Mouse (Mus musculus) monocyte, adult 5-6 weeks (primary cell): ENCODE measurements around the gene Zbtb38. TPM values are rescaled to one million over a fixed set of nuclear protein-coding genes. Genes with fewer than 3 reads are reported as not detected.

ENCODE experiments used
- ATAC-seq: fragments of 153-309, 156-312 bp; replicated peaks from 2 replicates; pipeline ENCODE4 v1.8.0; 2017; ENCODE audit warnings: mild to moderate bottlenecking; ENCODE audit not compliant: low TSS enrichment, insufficient number of reproducible peaks, severe bottlenecking, poor library complexity, low FRiP score
- total RNA-seq: library from RNA; stranded (forward); fragments of 200-1000, 200-491, 200-594 nt; gene quantifications from 3 replicates; pipeline ENCODE4 v1.2.3, GENCODE M21; 2017

Gene Zbtb38
- 25.0 to 52.6 TPM (median 30.4 TPM) in 3 replicates for total RNA-seq

GRCm38 (mm10) chr9:96752603-96753114 is at the start of gene Zbtb38:
Gene Zbtb38 (minus strand): TSS chr9:96752831.
- ATAC-seq, result no peak

GRCm38 (mm10) chr9:96800131-96800825 is 47.6 kb upstream of the Zbtb38 start:
- no peak for ATAC-seq

- no peak for ATAC-seq
Observed at GRCm38 (mm10) chr9:96797311-96797710, 44.7 kb upstream of the Zbtb38 start.

DNA sequence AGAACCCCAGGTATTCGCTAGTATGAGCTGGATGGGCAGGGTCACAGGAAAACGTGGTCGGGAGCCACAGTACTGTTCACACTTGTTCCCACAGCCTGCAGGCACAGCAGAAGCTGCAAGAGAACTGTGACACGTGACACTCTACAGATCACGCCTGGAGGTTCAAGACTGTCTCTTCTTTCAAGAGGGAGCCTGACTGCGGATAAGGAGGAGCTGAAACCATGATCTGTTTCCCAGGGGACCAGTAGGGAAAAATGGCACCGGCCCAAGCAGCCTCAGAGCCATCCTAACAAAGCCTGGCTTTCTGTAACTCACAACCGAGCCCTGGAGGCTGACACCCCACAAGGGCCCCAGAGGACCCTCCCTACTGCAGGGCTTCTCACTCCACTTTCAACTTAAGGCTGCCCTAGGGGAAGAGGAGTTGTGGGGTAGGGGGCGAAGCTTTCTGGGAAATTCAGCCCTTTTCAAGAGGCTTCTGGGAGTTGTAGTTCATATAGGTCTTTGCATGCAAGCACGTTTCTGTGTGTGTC is 42.8 kb upstream of the Zbtb38 start:
- ATAC-seq, result peak; percentile 66; the same call in 1 of the 2 replicates

GRCm38 (mm10) chr9:96794601-96795000 is 42.0 kb upstream of the Zbtb38 start:
- ATAC-seq, result no peak

- no peak for ATAC-seq
Observed at GRCm38 (mm10) chr9:96792543-96792942, 39.9 kb upstream of the Zbtb38 start.

DNA sequence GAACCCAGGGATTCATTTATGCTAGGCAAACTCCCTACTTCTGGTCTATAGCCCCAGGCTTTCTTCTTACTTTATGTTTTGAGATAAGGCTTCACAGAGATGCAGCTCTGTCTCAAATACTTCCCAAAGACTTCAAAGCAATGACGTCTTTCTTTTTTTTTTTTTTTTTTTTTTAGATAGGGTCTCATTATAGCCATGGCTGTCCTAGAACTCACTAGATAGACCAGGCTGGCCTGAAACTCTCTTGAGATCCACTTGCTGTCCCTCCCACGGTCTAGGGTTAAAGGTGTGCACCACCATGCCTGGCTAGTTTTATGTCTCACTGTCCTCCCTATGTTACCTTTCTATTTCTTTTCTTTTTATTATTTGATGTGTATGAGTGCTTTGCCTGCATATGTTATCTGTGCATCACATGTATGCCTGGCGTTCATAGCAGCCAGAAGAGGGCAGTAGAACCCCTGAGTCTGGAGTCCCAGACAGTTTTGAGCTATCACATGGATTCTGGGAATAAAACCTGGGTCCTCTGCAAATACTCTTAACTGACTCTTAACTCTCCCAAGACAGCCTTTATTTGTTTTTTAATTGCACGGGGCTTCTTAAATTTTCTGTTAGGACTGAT is 37.9 kb upstream of the Zbtb38 start:
- ATAC-seq, result no peak

- ATAC-seq, result no peak
Observed at GRCm38 (mm10) chr9:96789906-96790305, 37.3 kb upstream of the Zbtb38 start.

- no peak for ATAC-seq
Observed at GRCm38 (mm10) chr9:96787797-96788196, 35.2 kb upstream of the Zbtb38 start.

DNA sequence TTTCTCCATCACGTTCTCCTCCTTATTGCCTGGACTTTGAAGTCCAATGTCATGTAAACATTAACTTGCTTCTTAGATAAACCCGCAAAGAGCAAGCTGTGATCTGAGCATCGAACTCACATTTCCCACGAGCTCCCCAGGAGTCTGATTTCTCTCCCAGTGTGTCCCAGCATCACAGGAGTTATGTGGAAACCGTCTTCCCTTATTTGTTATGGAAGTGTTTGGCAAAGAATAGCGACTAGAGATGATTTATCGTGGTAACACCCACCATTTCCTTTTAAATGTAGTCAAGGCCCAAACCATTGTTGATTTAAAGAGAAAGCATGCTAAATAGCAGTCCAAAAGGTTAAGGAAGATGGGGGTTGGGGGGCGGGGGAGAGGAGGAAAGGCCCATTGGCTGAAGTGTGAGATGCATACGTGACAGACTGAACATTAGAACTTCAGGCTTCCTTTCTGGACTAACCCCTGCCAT is 33.3 kb upstream of the Zbtb38 start:
- ATAC-seq, result no peak

DNA sequence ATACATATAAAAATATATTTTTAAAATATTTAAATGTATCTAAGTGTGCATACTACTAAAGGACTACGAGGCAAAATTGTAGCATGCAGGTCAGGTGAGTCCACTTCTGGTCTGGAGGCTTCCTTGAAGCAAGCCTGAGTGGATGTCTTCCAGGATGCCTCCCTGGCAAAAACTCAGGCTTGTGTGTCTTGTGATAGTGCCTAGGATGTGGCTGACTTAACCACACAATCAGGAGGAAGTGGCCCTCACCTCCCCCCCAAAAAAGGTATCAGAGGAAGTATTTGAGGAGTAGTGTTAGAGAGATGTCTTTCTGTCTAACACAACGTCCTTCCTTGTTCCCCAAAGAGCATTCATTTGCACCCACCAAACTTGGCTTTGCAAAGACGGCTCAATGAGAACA is 32.6 kb upstream of the Zbtb38 start:
- no peak for ATAC-seq

DNA sequence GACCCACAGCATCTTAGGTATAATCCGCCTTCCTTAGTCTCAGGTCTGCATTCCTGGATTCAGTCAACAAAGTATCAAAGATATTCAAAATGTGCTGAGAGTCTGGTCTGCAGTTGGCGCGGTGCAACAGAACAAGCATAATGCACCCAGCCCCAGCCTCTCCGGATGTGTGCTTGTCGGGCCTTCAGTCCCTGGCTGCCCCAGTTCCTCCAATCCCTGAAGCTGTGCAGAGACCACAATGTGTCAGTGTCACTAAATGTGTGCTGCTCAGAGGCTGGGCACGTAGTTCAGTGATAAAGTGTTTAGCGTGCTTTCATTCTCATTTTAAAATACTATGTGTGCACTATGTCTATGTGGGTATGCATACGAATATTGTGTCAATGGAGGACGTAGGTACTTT is 31.0 kb upstream of the Zbtb38 start:
- ATAC-seq, result no peak

DNA sequence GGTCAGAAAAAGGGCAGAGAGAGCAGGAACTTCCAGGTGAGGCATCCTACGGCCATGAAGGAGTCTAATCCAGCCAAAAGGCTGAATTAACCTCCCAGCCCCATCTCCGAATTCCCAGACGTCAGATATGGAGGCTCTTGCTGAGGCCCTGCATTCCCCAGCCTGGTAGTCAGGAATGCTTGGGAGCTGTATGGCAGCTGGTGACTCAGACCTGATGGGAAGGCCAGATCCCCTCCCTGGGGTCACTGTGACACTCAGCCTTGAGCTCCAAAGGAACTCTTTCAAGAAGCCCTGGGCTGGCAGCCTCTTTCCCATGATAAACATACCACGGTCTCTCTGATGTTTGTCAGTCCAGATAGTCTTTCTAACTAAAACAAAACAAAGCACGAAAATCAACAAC is 30.6 kb upstream of the Zbtb38 start:
- no peak for ATAC-seq

- no peak for ATAC-seq
Observed at GRCm38 (mm10) chr9:96782062-96782461, 29.4 kb upstream of the Zbtb38 start.

GRCm38 (mm10) chr9:96773146-96773545 is 20.5 kb upstream of the Zbtb38 start:
- no peak for ATAC-seq

- ATAC-seq, result no peak
Observed at GRCm38 (mm10) chr9:96770443-96770842, 17.8 kb upstream of the Zbtb38 start.

DNA sequence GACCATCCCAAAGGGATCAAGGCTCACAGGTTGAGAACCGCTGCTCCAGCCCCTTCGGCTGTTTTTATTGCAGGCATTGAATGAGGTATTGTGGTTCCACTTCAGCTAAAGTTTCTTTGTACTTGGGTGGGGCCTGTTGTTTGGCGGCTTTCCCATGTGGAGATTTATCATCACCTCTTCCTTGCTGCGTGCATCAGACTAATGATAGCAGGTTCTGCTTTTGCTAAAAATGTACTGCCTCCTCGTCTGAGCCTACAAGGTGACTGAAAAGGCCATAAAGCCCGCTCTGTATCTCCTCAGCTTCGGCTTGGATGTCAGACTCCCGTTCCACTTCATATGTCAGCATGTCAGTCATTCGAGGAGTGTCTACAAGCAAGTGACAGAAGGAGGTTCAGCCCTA is 17.0 kb upstream of the Zbtb38 start:
- ATAC-seq, result no peak

GRCm38 (mm10) chr9:96767874-96768273 is 15.2 kb upstream of the Zbtb38 start:
- no peak for ATAC-seq

DNA sequence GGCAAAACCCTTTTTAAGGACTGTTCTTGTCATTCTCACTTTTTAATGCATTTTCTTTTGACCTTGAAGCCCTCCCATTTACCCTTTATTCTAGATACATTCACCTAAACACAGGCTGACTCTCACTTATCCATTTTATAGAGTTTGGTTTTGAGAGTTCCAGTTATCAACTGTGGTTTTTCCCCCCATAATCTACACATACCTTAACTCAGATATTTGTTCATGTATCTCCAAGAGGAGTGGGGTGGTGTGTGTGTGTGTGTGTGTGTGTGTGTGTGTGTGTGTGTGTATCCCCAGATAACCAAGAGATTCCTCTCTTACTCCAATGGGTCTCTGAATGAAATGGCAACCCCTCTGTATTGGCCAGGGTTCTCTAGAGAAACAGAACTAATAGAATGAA is 13.4 kb upstream of the Zbtb38 start:
- ATAC-seq, result no peak

DNA sequence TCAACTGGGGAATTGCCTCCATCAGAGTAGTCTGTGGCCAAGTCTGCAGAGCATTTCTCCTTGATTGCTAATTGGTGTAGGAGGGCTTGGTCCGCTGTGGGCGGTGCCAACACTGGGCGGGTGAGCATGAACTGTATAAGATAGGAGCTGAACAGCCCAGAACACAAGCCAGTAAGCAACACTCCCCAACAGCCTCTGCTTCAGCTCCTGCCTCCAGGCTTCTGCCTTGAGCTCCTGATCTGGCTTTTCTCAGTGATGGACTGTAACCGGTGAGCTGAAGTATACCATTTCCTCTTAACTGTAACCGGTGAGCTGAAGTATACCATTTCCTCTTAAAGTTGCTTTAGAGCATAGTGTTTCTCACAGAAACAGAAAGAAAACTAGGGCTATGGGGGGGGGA is 12.8 kb upstream of the Zbtb38 start:
- peak; percentile 35; the same call in 1 of the 2 replicates for ATAC-seq
